Mouse (Mus musculus): ENCODE data around the gene Wbp2nl.

DNA sequence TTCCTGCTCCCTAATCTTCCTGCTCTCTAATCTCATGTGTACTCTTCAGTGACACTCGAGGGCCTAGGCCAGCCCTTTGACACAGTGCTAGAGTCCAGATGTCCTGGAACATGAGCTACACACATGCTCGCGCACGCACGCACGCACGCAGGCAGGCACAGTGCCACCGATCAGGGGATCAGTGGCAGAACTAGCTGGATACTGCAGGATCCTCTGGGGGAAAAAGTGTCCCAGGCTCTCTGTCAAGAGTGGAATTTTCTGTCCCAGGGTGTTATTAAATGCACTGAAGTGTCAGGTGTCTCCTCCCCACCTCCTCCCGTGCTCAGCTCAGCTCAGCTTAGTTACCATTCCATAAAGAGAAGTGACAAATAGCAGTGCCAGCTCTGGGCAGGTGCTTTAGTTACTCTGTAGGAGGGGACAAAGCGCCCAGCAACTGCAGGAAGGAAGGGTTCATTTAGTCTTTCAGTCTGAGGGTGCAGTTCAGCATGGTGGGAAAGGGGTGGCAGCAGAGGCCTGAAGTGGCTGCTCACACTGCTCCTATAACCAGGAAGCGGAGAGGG, 62.8 kb downstream of the Wbp2nl start:
- TF ChIP-seq EP300 (IDR thresholded peaks at IDR 0.05; ENCODE audit: insufficient read depth, low read depth, low read length) (no peak), CTCF (IDR thresholded peaks at IDR 0.05) (peak; percentile 49)
